Mouse (Mus musculus): ENCODE results near the gene Cand1. TPM values are rescaled to one million over a fixed set of nuclear protein-coding genes. Genes with fewer than 3 reads are reported as not detected.

The Cand1 gene
- polyA plus RNA-seq, 1 experiment from 2014 or later, result 32.6 TPM

- no peak overlapping the region for H3K4me2 ChIP-seq (ENCODE audit: low read length)
- H3K4me1 ChIP-seq (replicated peaks; ENCODE audit: insufficient read depth, low read length), result no peaks in the 10 kb centered on the region
- H3K27me3 ChIP-seq (ENCODE audit: insufficient read depth, low read length), result no peaks in the 10 kb centered on the region
- 71% methylated on average over 3 of the region's 3 CpGs for WGBS
- H3K27ac ChIP-seq, result no peak overlapping the region
- H3K4me3 ChIP-seq (replicated peaks; ENCODE audit: low read depth, low read length), result no peak overlapping the region
- H3K9ac ChIP-seq (ENCODE audit: low read depth, low read length), result no peak overlapping the region
- TF ChIP-seq CTCF (IDR thresholded peaks at IDR 0.05; ENCODE audit: low read depth), result no peak
- DNase-seq (ENCODE audit: low spot score) (no peak), ATAC-seq (replicated peaks; ENCODE audit: low FRiP score, low read depth) (no peak; the same call in 1 of the 2 replicates)
- H3K9me3 ChIP-seq (replicated peaks; ENCODE audit: low read length), result no peaks in the 10 kb centered on the region
- no peaks in the 10 kb centered on the region for H3K36me3 ChIP-seq (ENCODE audit: insufficient read depth, low read length)
Observed at GRCm38 (mm10) chr10:119169656-119170055, 70.2 kb downstream of the Cand1 start.

GRCm38 (mm10) chr10:119169237-119169636, 70.6 kb downstream of the Cand1 start:
- no peak for ATAC-seq (replicated peaks; ENCODE audit: low FRiP score, low read depth)

GRCm38 (mm10) chr10:119168791-119169190, 71.1 kb downstream of the Cand1 start:
- no peaks in the 10 kb centered on the region for H3K9me3 ChIP-seq (replicated peaks; ENCODE audit: low read length)
- TF ChIP-seq CTCF (IDR thresholded peaks at IDR 0.05; ENCODE audit: low read depth), result peak; percentile 62
- H3K36me3 ChIP-seq (ENCODE audit: insufficient read depth, low read length), result no peaks in the 10 kb centered on the region
- no peaks in the 10 kb centered on the region for H3K4me1 ChIP-seq (replicated peaks; ENCODE audit: insufficient read depth, low read length)
- ATAC-seq (replicated peaks; ENCODE audit: low FRiP score, low read depth) (0 out of 2 replicates have a peak, but pooled peaks have one; percentile 46), DNase-seq (ENCODE audit: low spot score) (peak; percentile 29)
- no peak overlapping the region for H3K9ac ChIP-seq (ENCODE audit: low read depth, low read length)
- WGBS, result 36% methylated on average over 14 of the region's 14 CpGs
- no peak overlapping the region for H3K4me3 ChIP-seq (replicated peaks; ENCODE audit: low read depth, low read length)
- no peaks in the 10 kb centered on the region for H3K27me3 ChIP-seq (ENCODE audit: insufficient read depth, low read length)
- no peak overlapping the region for H3K4me2 ChIP-seq (ENCODE audit: low read length)
- H3K27ac ChIP-seq, result no peak overlapping the region

More at GRCm38 (mm10) chr10:119169237-119169636, 70.6 kb downstream of the Cand1 start:
- Histone ChIP-seq H3K27me3 (ENCODE audit: insufficient read depth, low read length) (no peaks in the 10 kb centered on the region), H3K36me3 (ENCODE audit: insufficient read depth, low read length) (no peaks in the 10 kb centered on the region), H3K9ac (ENCODE audit: low read depth, low read length) (no peak overlapping the region), H3K4me1 (replicated peaks; ENCODE audit: insufficient read depth, low read length) (no peaks in the 10 kb centered on the region), H3K9me3 (replicated peaks; ENCODE audit: low read length) (no peaks in the 10 kb centered on the region), H3K4me3 (replicated peaks; ENCODE audit: low read depth, low read length) (no peak overlapping the region), H3K27ac (no peak overlapping the region), H3K4me2 (ENCODE audit: low read length) (no peak overlapping the region)
- 69% methylated on average over 13 of the region's 13 CpGs for WGBS
- TF ChIP-seq CTCF (IDR thresholded peaks at IDR 0.05; ENCODE audit: low read depth), result no peak
- DNase-seq (ENCODE audit: low spot score), result peak; percentile 46

DNA sequence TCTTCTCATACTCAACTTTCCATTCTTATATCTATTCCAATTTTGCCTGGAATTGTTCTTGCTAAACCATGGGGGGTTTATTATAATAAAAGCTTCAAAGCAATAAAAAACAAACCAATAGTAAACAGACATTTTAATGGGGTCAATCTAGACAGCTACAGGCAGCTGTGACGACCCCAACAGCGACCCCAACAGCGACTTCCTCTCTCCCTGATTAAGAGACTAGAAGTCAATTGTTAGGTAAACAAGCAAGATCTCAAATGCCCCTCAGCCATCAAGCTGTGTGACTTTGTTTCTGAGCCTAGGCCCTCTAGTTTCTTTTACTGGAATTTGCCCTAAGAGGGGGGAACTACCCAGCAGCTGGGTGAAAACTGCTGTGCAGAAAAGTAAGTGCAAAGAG, 72.0 kb downstream of the Cand1 start:
- H3K4me3 ChIP-seq (replicated peaks; ENCODE audit: low read depth, low read length), result no peak overlapping the region
- no peak overlapping the region for H3K27ac ChIP-seq
- H3K9ac ChIP-seq (ENCODE audit: low read depth, low read length), result no peak overlapping the region
- H3K4me1 ChIP-seq (replicated peaks; ENCODE audit: insufficient read depth, low read length), result no peaks in the 10 kb centered on the region
- no peaks in the 10 kb centered on the region for H3K36me3 ChIP-seq (ENCODE audit: insufficient read depth, low read length)
- 16% methylated on average over 3 of the region's 3 CpGs for WGBS
- H3K4me2 ChIP-seq (ENCODE audit: low read length), result no peak overlapping the region
- no peak for TF ChIP-seq CTCF (IDR thresholded peaks at IDR 0.05; ENCODE audit: low read depth)
- DNase-seq (ENCODE audit: low spot score) (peak; percentile 53), ATAC-seq (replicated peaks; ENCODE audit: low FRiP score, low read depth) (no peak)
- no peaks in the 10 kb centered on the region for H3K9me3 ChIP-seq (replicated peaks; ENCODE audit: low read length)
- no peaks in the 10 kb centered on the region for H3K27me3 ChIP-seq (ENCODE audit: insufficient read depth, low read length)

- no peak overlapping the region for H3K27ac ChIP-seq
- no peaks in the 10 kb centered on the region for H3K9me3 ChIP-seq (replicated peaks; ENCODE audit: low read length)
- TF ChIP-seq CTCF (IDR thresholded peaks at IDR 0.05; ENCODE audit: low read depth), result no peak
- H3K36me3 ChIP-seq (ENCODE audit: insufficient read depth, low read length), result no peaks in the 10 kb centered on the region
- no peak overlapping the region for H3K4me3 ChIP-seq (replicated peaks; ENCODE audit: low read depth, low read length)
- H3K27me3 ChIP-seq (ENCODE audit: insufficient read depth, low read length), result no peaks in the 10 kb centered on the region
- no peaks in the 10 kb centered on the region for H3K4me1 ChIP-seq (replicated peaks; ENCODE audit: insufficient read depth, low read length)
- H3K4me2 ChIP-seq (ENCODE audit: low read length), result no peak overlapping the region
- WGBS, result 87% methylated on average over 10 of the region's 10 CpGs
- DNase-seq (ENCODE audit: low spot score) (no peak), ATAC-seq (replicated peaks; ENCODE audit: low FRiP score, low read depth) (no peak)
- H3K9ac ChIP-seq (ENCODE audit: low read depth, low read length), result no peak overlapping the region
Observed at GRCm38 (mm10) chr10:119165051-119165450, 74.8 kb downstream of the Cand1 start.

DNA sequence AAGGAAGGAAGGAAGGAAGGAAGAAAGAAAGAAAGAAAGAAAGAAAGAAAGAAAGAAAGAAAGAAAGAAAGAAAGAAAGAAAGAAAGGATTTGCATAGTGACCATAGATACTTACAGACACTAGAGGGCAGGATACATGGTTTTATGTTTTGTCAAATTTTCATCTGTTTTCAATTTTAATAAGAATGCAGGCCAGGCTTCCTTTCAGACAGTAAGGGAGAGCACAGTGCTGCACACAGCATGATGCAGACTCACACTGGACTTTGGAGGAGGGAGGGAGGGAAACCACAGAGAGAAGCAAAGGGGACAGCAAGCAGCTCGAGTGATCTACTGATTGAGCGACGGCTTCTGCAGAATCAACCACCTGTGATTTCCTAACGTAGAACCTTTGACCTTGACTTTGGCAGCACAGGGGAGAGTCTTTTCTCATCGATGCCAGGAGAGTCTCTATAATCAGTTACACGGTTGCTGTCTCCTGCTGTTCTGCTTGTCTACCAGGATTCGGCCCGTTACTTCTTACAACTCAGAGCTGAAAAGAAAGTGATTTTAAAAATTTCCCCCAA, 78.0 kb downstream of the Cand1 start:
- TF ChIP-seq CTCF (IDR thresholded peaks at IDR 0.05; ENCODE audit: low read depth), result peak; percentile 41; the same call in 1 of the 2 replicates
- H3K4me1 ChIP-seq (replicated peaks; ENCODE audit: insufficient read depth, low read length), result no peaks in the 10 kb centered on the region
- peak; percentile 47 for DNase-seq (ENCODE audit: low spot score)
- H3K9ac ChIP-seq (ENCODE audit: low read depth, low read length), result no peak overlapping the region
- ATAC-seq (replicated peaks; ENCODE audit: low FRiP score, low read depth), result no peak
- H3K36me3 ChIP-seq (ENCODE audit: insufficient read depth, low read length), result no peaks in the 10 kb centered on the region
- WGBS, result 65% methylated on average over 8 of the region's 8 CpGs
- no peaks in the 10 kb centered on the region for H3K9me3 ChIP-seq (replicated peaks; ENCODE audit: low read length)
- H3K27me3 ChIP-seq (ENCODE audit: insufficient read depth, low read length), result no peaks in the 10 kb centered on the region
- no peak overlapping the region for H3K27ac ChIP-seq
- no peak overlapping the region for H3K4me2 ChIP-seq (ENCODE audit: low read length)
- H3K4me3 ChIP-seq (replicated peaks; ENCODE audit: low read depth, low read length), result no peak overlapping the region

GRCm38 (mm10) chr10:119160161-119160560, 79.7 kb downstream of the Cand1 start:
- no peak overlapping the region for H3K4me2 ChIP-seq (ENCODE audit: low read length)
- no peak for DNase-seq (ENCODE audit: low spot score)
- no peaks in the 10 kb centered on the region for H3K27me3 ChIP-seq (ENCODE audit: insufficient read depth, low read length)
- WGBS, result 81% methylated on average over 6 of the region's 6 CpGs
- no peak for TF ChIP-seq CTCF (IDR thresholded peaks at IDR 0.05; ENCODE audit: low read depth)
- H3K9me3 ChIP-seq (replicated peaks; ENCODE audit: low read length), result no peaks in the 10 kb centered on the region
- ATAC-seq (replicated peaks; ENCODE audit: low FRiP score, low read depth), result no peak
- H3K4me1 ChIP-seq (replicated peaks; ENCODE audit: insufficient read depth, low read length), result no peaks in the 10 kb centered on the region
- no peak overlapping the region for H3K4me3 ChIP-seq (replicated peaks; ENCODE audit: low read depth, low read length)
- H3K36me3 ChIP-seq (ENCODE audit: insufficient read depth, low read length), result no peaks in the 10 kb centered on the region
- no peak overlapping the region for H3K9ac ChIP-seq (ENCODE audit: low read depth, low read length)
- H3K27ac ChIP-seq, result no peak overlapping the region

All from kidney, postnatal 0 days (tissue).